Mouse (Mus musculus) neural tube, embryonic 15.5 days (tissue): ENCODE data around the gene Tvp23b. TPM values are rescaled to one million over a fixed set of nuclear protein-coding genes. Genes with fewer than 3 reads are reported as not detected.
A peak's percentile ranks its signal among the peaks of the same experiment; 100 is the strongest.

Experiments used
- ATAC-seq: fragments of 200-750 bp; cut with Nextera tagmentation; 2 replicates; pipeline ENCODE4 v1.8.0; 2017; ENCODE audit warnings: mild to moderate bottlenecking, moderate TSS enrichment, moderate library complexity; ENCODE audit not compliant: low FRiP score
- H3K27ac ChIP-seq: fragments of 300-500 bp; sonication (generic); replicated peaks from 2 replicates; pipeline ENCODE4 v1.5.1; 2015; ENCODE audit warnings: mild to moderate bottlenecking, inconsistent platforms
- H3K27me3 ChIP-seq: fragments of 300-500 bp; sonication (generic); replicated peaks from 2 replicates; pipeline ENCODE4 v1.6.1; 2015; ENCODE audit warnings: inconsistent platforms
- H3K36me3 ChIP-seq: fragments of 300-500 bp; sonication (generic); 2 replicates; pipeline ENCODE4 v1.6.1; 2015; ENCODE audit warnings: inconsistent platforms
- H3K4me1 ChIP-seq: fragments of 300-500 bp; sonication (generic); 2 replicates; pipeline ENCODE4 v1.6.1; 2015; ENCODE audit warnings: inconsistent platforms
- H3K4me2 ChIP-seq: fragments of 300-500 bp; sonication (generic); 2 replicates; pipeline ENCODE4 v1.6.1; 2015; ENCODE audit warnings: inconsistent platforms, mild to moderate bottlenecking, moderate library complexity
- H3K4me3 ChIP-seq: fragments of 300-500 bp; sonication (generic); replicated peaks from 2 replicates; pipeline ENCODE4 v1.5.1; 2015; ENCODE audit warnings: mild to moderate bottlenecking, inconsistent platforms
- H3K9ac ChIP-seq: fragments of 300-500 bp; sonication (generic); replicated peaks from 2 replicates; pipeline ENCODE4 v1.6.1; 2015; ENCODE audit warnings: mild to moderate bottlenecking, inconsistent platforms
- H3K9me3 ChIP-seq: fragments of 300-500 bp; sonication (generic); replicated peaks from 2 replicates; pipeline ENCODE4 v1.6.1; 2016; ENCODE audit warnings: inconsistent platforms
- WGBS: fragments of 180-500 bp; shearing (Covaris S2); methylation state at CpG from one replicate; pipeline ENCODE4 v1.1.7; 2015; ENCODE audit warnings: mixed read lengths; 5-methylcytosine and 5-hydroxymethylcytosine counted together
- polyA plus RNA-seq: library from polyadenylated mRNA; unstranded; fragments of >200 nt; fragmentation: Nextera tagmentation; extraction: Ambion mirVana; gene quantifications from 2 replicates; pipeline ENCODE4 v1.2.1, GENCODE M21; 2015

The Tvp23b gene
- polyA plus RNA-seq, 1 experiment from 2014 or later: 55.4 TPM

DNA sequence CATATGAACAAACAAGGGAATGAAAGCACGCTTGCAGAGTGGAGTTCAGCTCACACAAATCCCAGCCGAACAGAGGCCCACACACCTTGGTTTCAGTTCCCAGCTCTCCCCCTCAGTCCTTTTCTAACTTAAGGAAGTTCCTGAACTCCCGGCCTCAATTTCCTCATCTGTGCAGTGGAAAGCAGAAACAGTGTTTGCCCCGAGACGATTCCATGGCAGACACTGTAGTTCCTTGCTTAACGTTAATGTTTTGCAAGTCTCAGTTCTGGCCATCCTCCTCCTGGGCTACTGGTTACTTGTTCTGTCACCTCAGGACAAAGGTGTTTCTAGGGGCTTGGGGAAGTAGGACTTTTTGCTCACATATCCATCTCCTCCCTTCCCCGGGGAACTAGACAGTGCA lies 12.6 kb upstream of the Tvp23b start:
- Histone ChIP-seq H3K4me1 (no peaks in the 10 kb centered on the region), H3K27me3 (no peaks in the 10 kb centered on the region), H3K9ac (no peak overlapping the region), H3K4me3 (no peak overlapping the region), H3K27ac (no peak overlapping the region), H3K4me2 (no peak overlapping the region), H3K36me3 (no peaks in the 10 kb centered on the region), H3K9me3 (no peaks in the 10 kb centered on the region)
- no peak for ATAC-seq
- 89% methylated on average over 7 of the region's 7 CpGs for WGBS

DNA sequence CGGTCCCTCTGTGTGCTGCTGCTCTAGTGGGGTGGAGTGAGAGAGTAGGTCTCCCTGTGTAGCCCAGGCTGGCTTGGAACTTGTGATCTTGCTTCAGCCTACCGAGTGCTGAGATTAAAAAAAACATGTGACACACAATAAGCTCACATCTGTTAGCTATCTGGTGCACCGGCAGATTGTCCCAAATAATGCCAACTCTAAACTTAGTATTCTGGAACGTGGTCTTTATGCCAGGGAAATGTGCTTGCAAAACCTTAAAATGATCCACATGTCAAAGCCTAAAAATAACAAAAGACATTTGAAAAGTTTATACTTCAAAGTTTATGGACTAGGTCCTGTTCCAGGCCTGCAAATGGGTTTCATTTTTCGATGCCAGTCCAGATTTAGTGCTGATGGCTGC lies 10.1 kb upstream of the Tvp23b start:
- ATAC-seq: no peak
- Histone ChIP-seq H3K27me3 (no peaks in the 10 kb centered on the region), H3K4me3 (no peak overlapping the region), H3K9ac (no peak overlapping the region), H3K4me2 (no peak overlapping the region), H3K9me3 (no peaks in the 10 kb centered on the region), H3K36me3 (no peaks in the 10 kb centered on the region), H3K27ac (no peak overlapping the region), H3K4me1 (no peaks in the 10 kb centered on the region)
- WGBS: 74% methylated on average over 5 of the region's 5 CpGs

DNA sequence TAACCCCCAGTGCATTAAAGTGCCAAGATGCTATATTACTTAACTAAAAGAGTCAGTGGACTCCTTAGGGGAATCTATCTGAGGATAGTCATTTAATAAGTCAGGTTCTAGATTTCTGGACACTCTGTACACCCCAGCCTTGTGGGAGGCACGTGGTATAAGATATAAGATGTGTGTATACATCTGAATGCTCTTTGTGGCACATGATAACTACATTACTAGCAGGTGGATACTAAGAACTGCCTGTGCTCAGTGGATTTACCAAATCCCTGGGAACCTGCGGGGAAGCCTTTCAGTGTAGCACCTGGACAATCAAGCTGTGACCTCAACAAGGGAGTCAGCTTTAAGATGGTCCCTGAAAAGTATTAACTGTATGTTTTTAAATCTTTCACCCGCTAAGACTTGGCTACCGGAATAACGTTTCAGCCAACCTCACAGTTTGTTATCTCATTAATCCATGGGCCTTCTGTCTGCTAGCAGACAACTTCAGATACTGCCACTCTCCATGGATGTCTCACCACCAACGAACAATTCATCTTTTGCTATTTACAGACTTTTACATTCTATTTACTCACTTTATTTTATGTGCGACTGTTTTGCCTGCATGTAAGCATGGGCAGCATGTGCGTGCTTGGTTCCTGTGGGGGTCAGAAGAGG lies 9.4 kb upstream of the Tvp23b start:
- no peaks in the 10 kb centered on the region for H3K36me3 ChIP-seq
- H3K9ac ChIP-seq: no peak overlapping the region
- 83% methylated on average over 8 of the region's 8 CpGs for WGBS
- no peak overlapping the region for H3K4me3 ChIP-seq
- H3K4me1 ChIP-seq: no peaks in the 10 kb centered on the region
- no peak overlapping the region for H3K27ac ChIP-seq
- H3K27me3 ChIP-seq: no peaks in the 10 kb centered on the region
- no peak overlapping the region for H3K4me2 ChIP-seq
- H3K9me3 ChIP-seq: no peaks in the 10 kb centered on the region
- no peak for ATAC-seq

DNA sequence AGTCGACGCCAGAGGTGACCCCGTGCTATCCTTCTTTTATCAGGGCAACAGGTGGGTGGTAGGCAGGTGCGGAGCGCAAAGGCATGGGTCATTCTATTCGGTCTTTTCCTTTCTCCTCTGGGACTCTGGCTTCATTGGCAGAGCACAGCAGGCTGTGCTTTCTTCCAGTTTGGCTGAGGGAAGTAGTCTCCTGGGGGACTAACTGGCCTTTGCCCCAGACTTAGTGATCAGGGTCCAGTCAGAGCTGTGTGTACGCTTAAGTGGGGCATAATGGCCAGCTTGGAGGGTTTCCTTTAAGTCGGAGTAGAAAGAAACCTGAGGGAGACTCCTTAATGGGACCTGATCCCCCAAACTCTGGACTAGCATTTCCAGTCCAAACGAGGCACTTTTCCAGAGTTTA lies 5.8 kb upstream of the Tvp23b start:
- Histone ChIP-seq H3K4me2 (no peak overlapping the region), H3K4me1 (no peaks in the 10 kb centered on the region; the same call in 1 of the 2 replicates), H3K9ac (no peak overlapping the region), H3K27ac (no peak overlapping the region), H3K36me3 (no peaks in the 10 kb centered on the region), H3K9me3 (no peaks in the 10 kb centered on the region), H3K4me3 (no peak overlapping the region), H3K27me3 (no peaks in the 10 kb centered on the region)
- ATAC-seq: no peak
- 82% methylated on average over 9 of the region's 9 CpGs for WGBS

DNA sequence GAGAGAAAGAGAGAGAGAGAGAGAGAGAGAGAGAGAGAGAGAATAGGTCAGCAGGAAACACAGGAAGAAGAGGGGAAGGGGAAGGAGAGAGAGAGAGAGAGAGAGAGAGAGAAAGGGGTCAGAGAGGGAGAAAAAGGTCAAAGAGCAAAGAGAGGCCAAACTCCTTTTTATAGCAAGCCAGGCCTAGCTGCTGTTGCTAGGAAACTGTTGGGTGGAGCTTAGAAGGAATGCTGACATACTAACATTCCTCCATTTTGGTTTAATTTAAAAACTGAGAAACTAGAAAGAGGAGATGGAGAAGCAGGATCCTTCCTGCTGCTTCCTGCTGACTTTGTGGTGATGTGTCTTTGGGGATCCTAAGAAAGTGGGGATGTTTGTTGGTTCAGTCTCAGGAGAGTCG lies 3.6 kb upstream of the Tvp23b start:
- H3K4me1 ChIP-seq: peaks cover 11% of the 10 kb centered on the region
- no peak overlapping the region for H3K4me3 ChIP-seq
- no peaks in the 10 kb centered on the region for H3K36me3 ChIP-seq
- no peak overlapping the region for H3K27ac ChIP-seq
- no peaks in the 10 kb centered on the region for H3K9me3 ChIP-seq
- 86% methylated on average over 1 of the region's 1 CpGs for WGBS
- no peak for ATAC-seq
- no peak overlapping the region for H3K4me2 ChIP-seq
- H3K9ac ChIP-seq: no peak overlapping the region
- no peaks in the 10 kb centered on the region for H3K27me3 ChIP-seq

DNA sequence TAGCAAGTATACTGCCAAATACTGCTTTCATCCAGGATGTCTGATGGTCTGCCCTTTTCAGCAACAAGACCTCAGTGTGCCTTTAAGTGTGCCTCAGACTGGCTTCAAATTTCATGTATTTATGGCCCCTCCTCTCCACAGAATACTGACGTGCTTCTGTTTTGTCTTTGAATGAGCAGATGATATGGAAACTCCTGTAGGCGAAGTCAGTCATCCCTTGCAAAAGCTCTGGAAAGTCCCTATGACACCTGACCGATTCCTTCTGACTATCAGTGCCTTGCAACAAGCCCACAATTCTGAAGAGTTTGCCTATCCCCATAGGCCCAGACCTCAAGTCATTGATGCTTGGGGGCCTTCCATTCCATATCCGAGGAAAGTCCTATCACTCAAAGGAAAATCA lies 2.8 kb upstream of the Tvp23b start:
- no peak overlapping the region for H3K4me2 ChIP-seq
- ATAC-seq: no peak
- no peaks in the 10 kb centered on the region for H3K27me3 ChIP-seq
- no peaks in the 10 kb centered on the region for H3K9me3 ChIP-seq
- H3K36me3 ChIP-seq: no peaks in the 10 kb centered on the region
- H3K4me1 ChIP-seq: peaks cover 16% of the 10 kb centered on the region
- H3K27ac ChIP-seq: no peak overlapping the region
- 86% methylated on average over 4 of the region's 4 CpGs for WGBS
- no peak overlapping the region for H3K4me3 ChIP-seq
- H3K9ac ChIP-seq: no peak overlapping the region

DNA sequence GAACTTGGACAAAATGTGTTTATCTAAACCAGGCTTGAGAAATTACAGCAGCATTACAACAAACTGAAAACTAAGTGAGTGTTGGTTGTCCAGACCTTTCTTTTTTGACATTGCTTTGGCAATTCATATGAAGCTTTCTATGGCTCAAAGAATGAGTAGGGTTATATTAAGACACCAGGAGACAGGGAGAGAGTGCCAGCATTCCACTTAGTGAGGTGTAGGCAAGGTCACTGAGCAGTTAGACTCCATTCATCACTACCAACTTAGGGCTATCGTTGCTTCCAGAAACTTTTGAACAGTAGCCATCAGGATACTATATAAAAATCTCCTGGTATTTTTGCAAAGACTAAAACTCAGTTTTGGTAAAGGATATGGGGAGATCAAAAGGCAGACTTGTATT lies 1.9 kb upstream of the Tvp23b start:
- ATAC-seq: no peak
- Histone ChIP-seq H3K9me3 (no peaks in the 10 kb centered on the region), H3K36me3 (no peaks in the 10 kb centered on the region), H3K4me1 (peaks cover 16% of the 10 kb centered on the region), H3K27ac (no peak overlapping the region), H3K9ac (no peak overlapping the region), H3K27me3 (no peaks in the 10 kb centered on the region), H3K4me3 (no peak overlapping the region), H3K4me2 (no peak overlapping the region)
- WGBS: 90% methylated on average over 1 of the region's 1 CpGs

DNA sequence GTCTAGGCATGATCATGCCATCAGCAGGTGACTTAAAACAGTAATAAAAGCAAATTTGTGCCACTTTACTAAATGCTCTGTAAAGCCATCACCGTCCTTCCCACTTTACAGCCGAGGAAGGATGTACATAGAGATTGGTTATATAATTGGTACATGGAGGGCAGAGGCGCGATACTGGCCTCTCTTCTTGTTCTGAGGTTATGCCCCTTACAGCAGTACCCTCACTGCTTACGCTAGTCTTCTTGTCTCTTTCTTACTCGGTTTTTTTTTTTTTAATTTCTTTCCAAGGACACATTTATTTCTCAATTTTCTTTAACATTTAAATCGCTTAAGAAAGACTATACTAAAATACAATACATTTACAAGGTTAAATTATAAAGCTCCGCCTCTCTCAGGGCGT lies 527 bp upstream of the Tvp23b start:
- ATAC-seq: peak; percentile 28; the same call in 1 of the 2 replicates
- H3K27ac ChIP-seq: peak overlapping the region; percentile 90; the same call in 1 of the 2 replicates
- peaks cover 16% of the 10 kb centered on the region for H3K4me1 ChIP-seq
- H3K4me2 ChIP-seq: peak overlapping the region; percentile 74
- WGBS: 22% methylated on average over 9 of the region's 9 CpGs
- H3K36me3 ChIP-seq: 0 out of 2 replicates have a peak, but pooled peaks cover 5% of the 10 kb centered on the region
- H3K4me3 ChIP-seq: peak overlapping the region; percentile 87
- H3K9ac ChIP-seq: 0 out of 2 replicates have a peak overlapping the region, but pooled peaks have one; percentile 28
- no peaks in the 10 kb centered on the region for H3K9me3 ChIP-seq
- H3K27me3 ChIP-seq: no peaks in the 10 kb centered on the region

DNA sequence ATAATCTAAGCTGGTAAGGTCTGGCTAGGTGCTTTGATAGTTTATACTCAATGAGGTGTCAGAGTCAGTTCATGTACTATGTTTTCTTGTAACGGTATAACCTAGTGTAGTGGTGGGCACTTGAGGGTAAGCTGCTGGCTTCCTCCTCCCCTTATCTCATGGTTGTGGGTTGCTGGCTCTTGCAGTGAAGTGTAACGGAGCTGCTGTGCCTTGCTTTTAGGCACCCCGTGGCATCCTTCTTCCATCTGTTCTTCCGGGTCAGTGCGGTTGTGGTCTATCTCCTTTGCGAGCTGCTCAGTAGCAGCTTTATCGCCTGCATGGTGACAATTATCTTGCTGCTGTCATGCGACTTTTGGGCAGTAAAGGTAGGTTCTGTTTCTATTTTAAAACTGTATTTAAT lies 4.2 kb downstream of the Tvp23b start:
- no peak overlapping the region for H3K27ac ChIP-seq
- no peak for ATAC-seq
- H3K4me3 ChIP-seq: no peak overlapping the region
- no peak overlapping the region for H3K9ac ChIP-seq
- H3K27me3 ChIP-seq: no peaks in the 10 kb centered on the region
- H3K36me3 ChIP-seq: peaks cover 29% of the 10 kb centered on the region
- 92% methylated on average over 8 of the region's 8 CpGs for WGBS
- H3K4me1 ChIP-seq: peaks cover 16% of the 10 kb centered on the region
- H3K9me3 ChIP-seq: no peaks in the 10 kb centered on the region
- H3K4me2 ChIP-seq: no peak overlapping the region

DNA sequence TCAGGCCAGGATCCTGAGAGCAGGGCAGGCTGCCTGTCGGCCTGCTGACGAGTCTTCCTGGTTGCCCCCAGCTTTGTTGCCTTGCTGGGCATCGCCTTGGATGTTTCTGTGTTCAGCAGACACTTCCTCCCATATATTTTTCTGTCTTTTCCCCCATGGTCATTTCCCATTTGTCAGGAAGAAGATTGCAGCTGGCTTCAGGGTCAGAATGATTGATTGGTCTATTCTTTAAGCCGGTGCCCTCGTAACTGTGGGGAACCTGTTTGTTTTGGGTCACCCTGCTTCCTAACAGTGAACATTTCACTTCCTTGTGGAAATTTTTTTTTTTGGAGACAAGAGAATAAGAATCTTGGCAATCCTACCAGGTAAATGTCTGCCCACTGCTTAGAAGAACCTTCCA lies 6.1 kb downstream of the Tvp23b start:
- H3K4me1 ChIP-seq: peaks cover 6% of the 10 kb centered on the region
- no peaks in the 10 kb centered on the region for H3K9me3 ChIP-seq
- no peaks in the 10 kb centered on the region for H3K27me3 ChIP-seq
- no peak overlapping the region for H3K4me3 ChIP-seq
- no peak overlapping the region for H3K9ac ChIP-seq
- H3K27ac ChIP-seq: no peak overlapping the region
- H3K36me3 ChIP-seq: peaks cover 44% of the 10 kb centered on the region
- no peak for ATAC-seq
- no peak overlapping the region for H3K4me2 ChIP-seq
- WGBS: 63% methylated on average over 5 of the region's 5 CpGs

DNA sequence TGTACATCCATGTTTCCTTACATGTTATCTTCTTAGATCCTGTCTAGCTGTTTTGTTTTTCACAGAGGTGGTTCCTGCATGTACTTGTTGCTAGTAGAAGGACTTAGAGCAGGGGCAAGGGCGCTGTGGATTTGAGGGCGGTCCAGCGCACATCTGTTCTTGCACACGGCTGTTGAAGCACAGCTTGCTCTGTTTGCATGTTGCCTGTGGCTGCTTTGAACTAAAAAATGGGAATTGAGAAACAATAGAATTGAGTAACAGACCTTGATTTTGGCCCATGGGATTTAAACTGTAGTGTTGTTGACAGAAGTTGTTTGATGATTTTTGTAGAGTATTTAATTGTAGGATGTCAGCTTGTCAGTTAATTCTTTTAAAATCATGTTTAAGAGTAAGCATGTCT lies 11.5 kb downstream of the Tvp23b start:
- no peak for ATAC-seq
- Histone ChIP-seq H3K4me2 (no peak overlapping the region), H3K4me1 (no peaks in the 10 kb centered on the region), H3K4me3 (no peak overlapping the region), H3K27ac (no peak overlapping the region), H3K36me3 (peaks cover 48% of the 10 kb centered on the region), H3K9ac (no peak overlapping the region), H3K27me3 (no peaks in the 10 kb centered on the region), H3K9me3 (no peaks in the 10 kb centered on the region)
- 88% methylated on average over 4 of the region's 4 CpGs for WGBS

DNA sequence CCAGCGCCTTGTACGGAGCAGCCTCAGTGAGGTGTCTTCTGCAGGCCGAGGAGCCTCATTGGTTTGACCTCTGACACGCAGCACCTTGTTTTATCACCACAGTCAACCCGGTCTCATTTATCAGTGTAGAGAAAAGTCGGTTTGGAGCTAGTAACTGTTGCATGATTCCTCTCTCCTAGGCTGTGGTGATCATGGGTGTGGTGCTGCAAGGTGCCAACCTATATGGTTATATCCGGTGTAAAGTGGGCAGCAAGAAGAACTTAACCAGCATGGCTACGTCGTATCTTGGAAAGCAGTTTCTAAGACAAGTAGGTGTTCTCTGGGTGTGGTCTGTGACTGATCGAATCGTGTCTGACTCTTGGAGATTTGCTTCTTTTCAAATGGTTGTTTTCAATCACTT lies 12.5 kb downstream of the Tvp23b start:
- H3K4me3 ChIP-seq: no peak overlapping the region
- no peak overlapping the region for H3K27ac ChIP-seq
- no peaks in the 10 kb centered on the region for H3K9me3 ChIP-seq
- WGBS: 94% methylated on average over 11 of the region's 11 CpGs
- H3K27me3 ChIP-seq: no peaks in the 10 kb centered on the region
- no peak overlapping the region for H3K9ac ChIP-seq
- no peak overlapping the region for H3K4me2 ChIP-seq
- peaks cover 41% of the 10 kb centered on the region for H3K36me3 ChIP-seq
- H3K4me1 ChIP-seq: no peaks in the 10 kb centered on the region
- ATAC-seq: no peak
